Mouse (Mus musculus) WW6 (cell line): ENCODE results near the gene Msantd3.

Experiments used
- DNase-seq: peaks from one replicate; pipeline ENCODE4 v3.0.0-alpha.2; 2013; ENCODE audit warnings: low read depth, low spot score

The Msantd3 gene

GRCm38 (mm10) chr4:48554132-48554531 is 14.4 kb downstream of the Msantd3 start:
- DNase-seq: no peak

- DNase-seq: no peak
Measured at GRCm38 (mm10) chr4:48555729-48556128, 16.0 kb downstream of the Msantd3 start.

- no peak for DNase-seq
Measured at GRCm38 (mm10) chr4:48559652-48560051, 19.9 kb downstream of the Msantd3 start.

GRCm38 (mm10) chr4:48561824-48562223 is 22.1 kb downstream of the Msantd3 start:
- DNase-seq: no peak

- no peak for DNase-seq
Measured at GRCm38 (mm10) chr4:48564962-48565361, 25.2 kb downstream of the Msantd3 start.

GRCm38 (mm10) chr4:48576361-48576760 is 36.6 kb downstream of the Msantd3 start:
- DNase-seq: no peak

- no peak for DNase-seq
Measured at GRCm38 (mm10) chr4:48577831-48578230, 38.1 kb downstream of the Msantd3 start.

- DNase-seq: no peak
Measured at GRCm38 (mm10) chr4:48578399-48578798, 38.7 kb downstream of the Msantd3 start.

GRCm38 (mm10) chr4:48579475-48580110 is 39.9 kb downstream of the Msantd3 start:
- no peak for DNase-seq

GRCm38 (mm10) chr4:48581201-48581600 is 41.5 kb downstream of the Msantd3 start:
- DNase-seq: no peak

GRCm38 (mm10) chr4:48581993-48582392 is 42.3 kb downstream of the Msantd3 start:
- DNase-seq: no peak

GRCm38 (mm10) chr4:48582941-48583340 is 43.2 kb downstream of the Msantd3 start:
- no peak for DNase-seq

GRCm38 (mm10) chr4:48584421-48585240 is 44.9 kb downstream of the Msantd3 start, which contains the start of gene Tmeff1:
TSS of gene Tmeff1 (plus strand) at chr4:48585174.
- DNase-seq: peak; percentile 42

GRCm38 (mm10) chr4:48585241-48586098 is 45.7 kb downstream of the Msantd3 start:
- DNase-seq: no peak

- DNase-seq: peak; percentile 22
Measured at GRCm38 (mm10) chr4:48586099-48586821, 46.5 kb downstream of the Msantd3 start.

GRCm38 (mm10) chr4:48587526-48587925 is 47.8 kb downstream of the Msantd3 start:
- no peak for DNase-seq

GRCm38 (mm10) chr4:48588576-48588975 is 48.8 kb downstream of the Msantd3 start:
- DNase-seq: no peak

GRCm38 (mm10) chr4:48590862-48591261 is 51.1 kb downstream of the Msantd3 start:
- DNase-seq: no peak

GRCm38 (mm10) chr4:48591390-48591789 is 51.7 kb downstream of the Msantd3 start:
- DNase-seq: no peak

- DNase-seq: no peak
Measured at GRCm38 (mm10) chr4:48592328-48592727, 52.6 kb downstream of the Msantd3 start.

- no peak for DNase-seq
Measured at GRCm38 (mm10) chr4:48592844-48593243, 53.1 kb downstream of the Msantd3 start.
